Mouse (Mus musculus) spleen, adult 2 months (tissue): Measurements from ENCODE around the gene Creb1.

Source experiments
- CTCF ChIP-seq: fragments of 200-500 bp; IDR thresholded peaks from 2 replicates; pipeline ENCODE4 v1.5.1; 2011; ENCODE audit warnings: mild to moderate bottlenecking, inconsistent platforms; ENCODE audit not compliant: insufficient read depth, insufficient read length, insufficient replicate concordance; ENCODE audit errors: extremely low read depth
- POLR2A ChIP-seq: fragments of 200-500 bp; IDR thresholded peaks from 2 replicates; pipeline ENCODE4 v1.6.1; 2011; ENCODE audit warnings: low read depth, low read length, inconsistent platforms

GRCm38 (mm10) chr1:64653701-64654100 is 121.3 kb downstream of the Creb1 start:
- TF ChIP-seq CTCF (no peak), POLR2A (no peak)
